In the genomic region with DNA sequence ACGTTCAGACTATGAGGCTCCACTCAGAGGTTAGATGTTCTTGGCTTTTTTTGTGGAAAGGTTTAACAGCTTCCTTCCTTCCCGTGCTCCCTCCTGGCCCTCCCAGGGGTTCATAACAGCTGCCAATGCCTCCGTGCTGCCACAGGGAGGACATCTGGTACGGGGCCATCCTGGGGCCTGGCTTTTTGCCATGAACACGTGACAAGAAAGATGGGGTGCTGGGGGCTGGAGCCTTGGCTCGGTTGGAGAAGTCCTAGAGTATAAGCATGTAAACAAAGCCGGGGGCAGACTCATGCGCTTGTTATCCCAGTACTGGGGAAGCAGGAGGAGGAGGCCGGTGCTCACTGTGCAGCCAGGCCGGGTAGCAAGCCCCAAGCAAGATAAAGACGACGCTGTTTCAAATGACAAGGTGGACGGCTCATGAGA, we compare ENCODE assay signal across 8 mouse cellular contexts.
A peak's percentile ranks its signal among the peaks of the same experiment; 100 is the strongest.
DNase-seq lines count a peak whose midpoint lies in the region; ATAC-seq and TF ChIP-seq lines count a peak whose summit lies in the region.

No protein-coding gene starts in this region.

- H3K4me1 ChIP-seq in embryonic facial prominence, embryonic 15.5 days, result peaks cover 21% of the 10 kb centered on the region
- H3K4me1 ChIP-seq in heart, postnatal 0 days (ENCODE audit: control insufficient read depth, insufficient read depth), result peaks cover 31% of the 10 kb centered on the region
- H3K4me1 ChIP-seq in stomach, embryonic 14.5 days (ENCODE audit: control insufficient read depth, insufficient read depth, low read length), result peaks cover 18% of the 10 kb centered on the region

- H3K4me2 ChIP-seq in embryonic facial prominence, embryonic 15.5 days (replicated peaks), result no peak overlapping the region; the same call in 1 of the 2 replicates
- 0 out of 2 replicates have a peak overlapping the region, but pooled peaks have one; percentile 2 for H3K4me2 ChIP-seq in heart, postnatal 0 days (ENCODE audit: low read depth, low read length)
- no peak overlapping the region for H3K4me2 ChIP-seq in stomach, embryonic 14.5 days (replicated peaks; ENCODE audit: low read depth, low read length)

- TF ChIP-seq CTCF in heart, postnatal 0 days (IDR thresholded peaks at IDR 0.05; ENCODE audit: low read depth), result no peak

- H3K9ac ChIP-seq in embryonic facial prominence, embryonic 15.5 days, result no peak overlapping the region
- no peak overlapping the region for H3K9ac ChIP-seq in heart, postnatal 0 days (replicated peaks; ENCODE audit: low read depth, low read length)
- no peak overlapping the region for H3K9ac ChIP-seq in stomach, embryonic 14.5 days (replicated peaks; ENCODE audit: low read depth, low read length)

- peak overlapping the region; percentile 65 for H3K27ac ChIP-seq in embryonic facial prominence, embryonic 15.5 days (replicated peaks)
- H3K27ac ChIP-seq in heart, postnatal 0 days (ENCODE audit: low read depth), result peak overlapping the region; percentile 91
- H3K27ac ChIP-seq in stomach, embryonic 14.5 days (ENCODE audit: low read length), result peak overlapping the region; percentile 29; the same call in 1 of the 2 replicates

- no peak overlapping the region for H3K4me3 ChIP-seq in embryonic facial prominence, embryonic 15.5 days (replicated peaks)
- H3K4me3 ChIP-seq in heart, postnatal 0 days (ENCODE audit: low read depth, low read length), result no peak overlapping the region
- H3K4me3 ChIP-seq in stomach, embryonic 14.5 days (ENCODE audit: low read depth, low read length), result no peak overlapping the region

- peak; percentile 79 for TF ChIP-seq EP300 in heart, postnatal 0 days (IDR thresholded peaks at IDR 0.05; ENCODE audit: low read depth)

- peak; percentile 48 for ATAC-seq in embryonic facial prominence, embryonic 15.5 days (ENCODE audit: insufficient number of reproducible peaks, low FRiP score, low TSS enrichment, low read depth)
- ATAC-seq in heart, postnatal 0 days (ENCODE audit: insufficient read depth, low read depth), result peak; percentile 80
- ATAC-seq in megakaryocyte, adult 5-6 weeks (ENCODE audit: poor library complexity, severe bottlenecking), result peak; percentile 28; the same call in 1 of the 2 replicates
- ATAC-seq in stomach, embryonic 14.5 days (ENCODE audit: insufficient number of reproducible peaks, insufficient read depth, low FRiP score, low read depth), result peak; percentile 66; the same call in 1 of the 2 replicates

- 18% methylated on average over 13 of the region's 13 CpGs for WGBS in embryonic facial prominence, embryonic 15.5 days
- WGBS in heart, postnatal 0 days, result 15% methylated on average over 13 of the region's 13 CpGs
- WGBS in stomach, embryonic 14.5 days, result 27% methylated on average over 13 of the region's 13 CpGs

- H3K36me3 ChIP-seq in embryonic facial prominence, embryonic 15.5 days, result no peaks in the 10 kb centered on the region
- H3K36me3 ChIP-seq in heart, postnatal 0 days (replicated peaks; ENCODE audit: control insufficient read depth, insufficient read depth, low read length), result no peaks in the 10 kb centered on the region
- H3K36me3 ChIP-seq in stomach, embryonic 14.5 days (ENCODE audit: control insufficient read depth, insufficient read depth, low read length), result no peaks in the 10 kb centered on the region

- H3K27me3 ChIP-seq in embryonic facial prominence, embryonic 15.5 days, result no peaks in the 10 kb centered on the region
- H3K27me3 ChIP-seq in heart, postnatal 0 days (ENCODE audit: control insufficient read depth, insufficient read depth, low read length), result no peaks in the 10 kb centered on the region
- no peaks in the 10 kb centered on the region for H3K27me3 ChIP-seq in stomach, embryonic 14.5 days (ENCODE audit: control insufficient read depth, insufficient read depth, low read length)

- DNase-seq in thymus, postnatal 14 days, result peak; percentile 6
- no peak for DNase-seq in thymus, postnatal 10 days (ENCODE audit: low spot score in 2 of 2)
- peak; percentile 71 for DNase-seq in heart, postnatal 0 days (ENCODE audit: low spot score)
- DNase-seq in kidney, postnatal 10 days, result peak; percentile 82
- DNase-seq in thymus, adult 18-20 months, result no peak

- no peaks in the 10 kb centered on the region for H3K9me3 ChIP-seq in embryonic facial prominence, embryonic 15.5 days (replicated peaks)
- no peaks in the 10 kb centered on the region for H3K9me3 ChIP-seq in heart, postnatal 0 days (replicated peaks; ENCODE audit: control insufficient read depth, low read length)
- no peaks in the 10 kb centered on the region; the same call in 1 of the 2 replicates for H3K9me3 ChIP-seq in stomach, embryonic 14.5 days (ENCODE audit: control insufficient read depth, low read depth, low read length)

Comparison
In these comparisons a context has a peak if more than half of its experiments do, and no peak if none do; other contexts are left out.
1. DNase-seq: peak in thymus, postnatal 14 days (single experiment), heart, postnatal 0 days (single experiment) and kidney, postnatal 10 days (single experiment); none in thymus, postnatal 10 days (0 of 2) and thymus, adult 18-20 months (0 of 2).
2. ATAC-seq: peak in every context shown above with its lines; median percentile 80 in heart, postnatal 0 days; 66 in stomach, embryonic 14.5 days; 48 in embryonic facial prominence, embryonic 15.5 days; 28 in megakaryocyte, adult 5-6 weeks.
3. H3K27ac ChIP-seq: peak in every context shown above with its lines; median percentile 91 in heart, postnatal 0 days; 65 in embryonic facial prominence, embryonic 15.5 days; 29 in stomach, embryonic 14.5 days.